Comparison of ENCODE assay signal across 12 mouse cellular contexts in genomic region chr10:6979216-6979615, GRCm38 (mm10).
DNase-seq lines count a peak whose midpoint lies in the region; ATAC-seq and TF ChIP-seq lines count a peak whose summit lies in the region.
"Had no signal": no experiment of that assay in that cellular context is flagged by ENCODE, and none has a peak within 500 bp of the region (broad histone marks: within the 10 kb centered on the region; RNA-seq: fewer than 3 reads in every experiment).

No protein-coding gene starts in this region.

- no peak for TF ChIP-seq CTCF in small intestine, adult 2 months (IDR thresholded peaks at IDR 0.05; ENCODE audit: extremely low read depth, insufficient read length, insufficient replicate concordance, low read depth, low read length)

- H3K36me3 ChIP-seq in hindbrain, embryonic 13.5 days, result no peaks in the 10 kb centered on the region
- H3K36me3 ChIP-seq in hindbrain, embryonic 10.5 days, result no peaks in the 10 kb centered on the region
- H3K36me3 ChIP-seq in forebrain, embryonic 16.5 days (ENCODE audit: control insufficient read depth, insufficient read depth), result no peaks in the 10 kb centered on the region
- H3K36me3 ChIP-seq in small intestine, adult 2 months (ENCODE audit: control insufficient read depth, insufficient read depth, low read length), result no peaks in the 10 kb centered on the region
- H3K36me3 ChIP-seq: liver, embryonic 12.5 days had no signal

- peak overlapping the region; percentile 46; the same call in 1 of the 2 replicates for H3K4me2 ChIP-seq in hindbrain, embryonic 13.5 days
- H3K4me2 ChIP-seq in forebrain, embryonic 16.5 days (ENCODE audit: low read length), result peak overlapping the region; percentile 54

- no peaks in the 10 kb centered on the region for H3K27me3 ChIP-seq in hindbrain, embryonic 13.5 days
- no peaks in the 10 kb centered on the region for H3K27me3 ChIP-seq in hindbrain, embryonic 10.5 days (ENCODE audit: insufficient read depth, poor library complexity, severe bottlenecking)
- no peaks in the 10 kb centered on the region for H3K27me3 ChIP-seq in forebrain, embryonic 16.5 days (replicated peaks; ENCODE audit: control insufficient read depth, insufficient read depth, low read length)
- no peaks in the 10 kb centered on the region for H3K27me3 ChIP-seq in small intestine, adult 2 months (ENCODE audit: control insufficient read depth, insufficient read depth, low read length)
- H3K27me3 ChIP-seq: CH12.LX; liver, embryonic 12.5 days had no signal

- 67% methylated on average over 7 of the region's 7 CpGs for WGBS in hindbrain, embryonic 13.5 days
- 78% methylated on average over 7 of the region's 7 CpGs for WGBS in hindbrain, embryonic 10.5 days
- 49% methylated on average over 7 of the region's 7 CpGs for WGBS in forebrain, embryonic 16.5 days
- WGBS in small intestine, adult 2 months, result 70% methylated on average over 7 of the region's 7 CpGs

- no peak for TF ChIP-seq POLR2A in small intestine, adult 2 months (IDR thresholded peaks at IDR 0.05; ENCODE audit: low read depth, low read length)

- peak overlapping the region; percentile 36; the same call in 1 of the 2 replicates for H3K27ac ChIP-seq in hindbrain, embryonic 13.5 days
- no peak overlapping the region for H3K27ac ChIP-seq in hindbrain, embryonic 10.5 days
- H3K27ac ChIP-seq in forebrain, embryonic 16.5 days (ENCODE audit: low read length), result no peak overlapping the region
- H3K27ac ChIP-seq in small intestine, adult 2 months (ENCODE audit: insufficient read depth, low read depth, low read length), result peak overlapping the region; percentile 22; the same call in 1 of the 2 replicates
- H3K27ac ChIP-seq: kidney, postnatal 0 days; liver, embryonic 12.5 days had no signal

- peaks cover 3% of the 10 kb centered on the region; the same call in 1 of the 2 replicates for H3K4me1 ChIP-seq in hindbrain, embryonic 13.5 days (replicated peaks)
- peaks cover 4% of the 10 kb centered on the region for H3K4me1 ChIP-seq in hindbrain, embryonic 10.5 days (replicated peaks)
- peaks cover 4% of the 10 kb centered on the region; the same call in 1 of the 2 replicates for H3K4me1 ChIP-seq in forebrain, embryonic 16.5 days (replicated peaks; ENCODE audit: control insufficient read depth, insufficient read depth, low read length)
- no peaks in the 10 kb centered on the region for H3K4me1 ChIP-seq in small intestine, adult 2 months (ENCODE audit: control insufficient read depth, insufficient read depth, insufficient read length, low read length)
- H3K4me1 ChIP-seq: liver, embryonic 12.5 days had no signal

- peak; percentile 70 for ATAC-seq in hindbrain, embryonic 13.5 days (ENCODE audit: low FRiP score)
- peak; percentile 47; the same call in 1 of the 2 replicates for ATAC-seq in forebrain, embryonic 16.5 days
- ATAC-seq: liver, embryonic 12.5 days had no signal

- DNase-seq in hindbrain, embryonic 10.5 days (ENCODE audit: low spot score), result no peak
- peak; percentile 31 for DNase-seq in thymus, postnatal 14 days
- no peak for DNase-seq in thymus, postnatal 36 days
- DNase-seq in heart, postnatal 10 days, result no peak
- no peak for DNase-seq in right cerebral cortex, postnatal 36 days (ENCODE audit: low spot score in 2 of 2)
- DNase-seq: embryo, embryonic 11 days had no signal

- no peaks in the 10 kb centered on the region for H3K9me3 ChIP-seq in hindbrain, embryonic 13.5 days
- no peaks in the 10 kb centered on the region for H3K9me3 ChIP-seq in hindbrain, embryonic 10.5 days
- H3K9me3 ChIP-seq in forebrain, embryonic 16.5 days (ENCODE audit: control insufficient read depth, low read length), result no peaks in the 10 kb centered on the region
- H3K9me3 ChIP-seq: liver, embryonic 12.5 days had no signal

- no peak overlapping the region for H3K9ac ChIP-seq in hindbrain, embryonic 13.5 days
- no peak overlapping the region for H3K9ac ChIP-seq in forebrain, embryonic 16.5 days (replicated peaks; ENCODE audit: low read depth, low read length)
- H3K9ac ChIP-seq: liver, embryonic 12.5 days had no signal

- intact Hi-C loops in heart, postnatal 10 days (cut with DNase I), result no loop called here

- no peak overlapping the region for H3K4me3 ChIP-seq in hindbrain, embryonic 13.5 days
- no peak overlapping the region for H3K4me3 ChIP-seq in hindbrain, embryonic 10.5 days
- 0 out of 2 replicates have a peak overlapping the region, but pooled peaks have one; percentile 6 for H3K4me3 ChIP-seq in forebrain, embryonic 16.5 days (replicated peaks; ENCODE audit: low read length)
- peak overlapping the region; percentile 50 for H3K4me3 ChIP-seq in small intestine, adult 2 months (ENCODE audit: low read depth, low read length)
- H3K4me3 ChIP-seq: liver, embryonic 12.5 days had no signal

Comparison
In these comparisons a context has a peak if more than half of its experiments do, and no peak if none do; other contexts are left out.
1. H3K27ac ChIP-seq: peak in hindbrain, embryonic 13.5 days (single experiment) and small intestine, adult 2 months (single experiment); none in hindbrain, embryonic 10.5 days (single experiment) and forebrain, embryonic 16.5 days (single experiment).
2. H3K4me3 ChIP-seq: peak in forebrain, embryonic 16.5 days (single experiment) and small intestine, adult 2 months (single experiment); none in hindbrain, embryonic 13.5 days (single experiment) and hindbrain, embryonic 10.5 days (single experiment).